Mouse (Mus musculus) MEL (cell line): ENCODE data around the gene Gm20390. TPM values are rescaled to one million over a fixed set of nuclear protein-coding genes. Genes with fewer than 3 reads are reported as not detected.
A peak's percentile ranks its signal among the peaks of the same experiment; 100 is the strongest.

Experiments
- DNase-seq: peaks from one replicate; pipeline ENCODE4 v3.0.0; 2011; ENCODE audit warnings: low read depth, low spot score
- H3K27ac ChIP-seq: 2 replicates; pipeline ENCODE4 v1.5.1; 2012; ENCODE audit warnings: low read depth, mild to moderate bottlenecking, control low read depth, low read length, moderate library complexity; ENCODE audit not compliant: control insufficient read depth
- H3K27me3 ChIP-seq, 2 experiments: fragments of 150-350 bp in 1 of 2; sonication (generic) in 1 of 2; 2 replicates each; pipeline ENCODE4 v1.6.1; 2012; ENCODE audit warnings: low read length in 2 of 2, mild to moderate bottlenecking in 2 of 2, improper control_type of control experiment in 1 of 2, moderate library complexity in 1 of 2; ENCODE audit not compliant: insufficient read depth in 2 of 2, control insufficient read depth in 1 of 2
- H3K36me3 ChIP-seq, 2 experiments: 2 replicates each; pipeline ENCODE4 v1.6.1; 2012 to 2014; ENCODE audit warnings: low read length in 2 of 2, improper control_type of control experiment in 1 of 2, inconsistent platforms in 1 of 2, mild to moderate bottlenecking in 1 of 2; ENCODE audit not compliant: insufficient read depth in 2 of 2, control insufficient read depth in 1 of 2
- H3K4me1 ChIP-seq, 2 experiments: fragments of 150-350 bp in 1 of 2; sonication (generic) in 1 of 2; 2 replicates each; pipeline ENCODE4 v1.6.1; 2012; ENCODE audit warnings: low read length in 2 of 2, improper control_type of control experiment in 1 of 2, mild to moderate bottlenecking in 1 of 2; ENCODE audit not compliant: insufficient read depth in 2 of 2, control insufficient read depth in 1 of 2
- H3K4me3 ChIP-seq, 2 experiments: fragments of 150-350 bp in 1 of 2; sonication (generic) in 1 of 2; 2 replicates each; pipeline ENCODE4 v1.5.1; 2012; ENCODE audit warnings: low read depth in 2 of 2, low read length in 2 of 2, mild to moderate bottlenecking in 2 of 2, moderate library complexity in 2 of 2, control low read depth in 1 of 2, improper control_type of control experiment in 1 of 2; ENCODE audit not compliant: control insufficient read depth in 1 of 2, insufficient read depth in 1 of 2
- H3K79me2 ChIP-seq: 2 replicates; pipeline ENCODE4 v1.6.1; 2012; ENCODE audit warnings: mild to moderate bottlenecking, low read length, moderate library complexity; ENCODE audit not compliant: control insufficient read depth, poor library complexity, insufficient read depth
- H3K9ac ChIP-seq: 2 replicates; pipeline ENCODE4 v1.6.1; 2012; ENCODE audit warnings: low read depth, mild to moderate bottlenecking, control low read depth, low read length, moderate library complexity; ENCODE audit not compliant: control insufficient read depth, poor library complexity, severe bottlenecking
- H3K9me3 ChIP-seq: fragments of 150-350 bp; sonication (generic); replicated peaks from 2 replicates; pipeline ENCODE4 v1.6.1; 2012; ENCODE audit warnings: mild to moderate bottlenecking, low read length, improper control_type of control experiment, moderate library complexity; ENCODE audit not compliant: insufficient read depth
- CHD1 ChIP-seq: IDR thresholded peaks from 2 replicates; pipeline ENCODE4 v1.6.1; 2012; ENCODE audit warnings: low read depth, mild to moderate bottlenecking, inconsistent platforms, low read length, improper control_type of control experiment
- CHD2 ChIP-seq: IDR thresholded peaks from 2 replicates; pipeline ENCODE4 v1.6.1; 2011; ENCODE audit warnings: low read length, improper control_type of control experiment
- ELF1 ChIP-seq: IDR thresholded peaks from 2 replicates; pipeline ENCODE4 v1.6.1; 2014; ENCODE audit warnings: low read depth, mild to moderate bottlenecking, inconsistent platforms, low read length, improper control_type of control experiment, moderate library complexity
- EP300 ChIP-seq, 2 experiments: IDR thresholded peaks; 2 replicates each; pipeline ENCODE4 v1.6.1; 2011; ENCODE audit warnings: improper control_type of control experiment in 2 of 2, low read length in 2 of 2, low read depth in 1 of 2, mild to moderate bottlenecking in 1 of 2
- ETS1 ChIP-seq: IDR thresholded peaks from 2 replicates; pipeline ENCODE4 v1.6.1; 2012; ENCODE audit warnings: low read depth, mild to moderate bottlenecking, inconsistent platforms, low read length, improper control_type of control experiment, moderate library complexity
- KAT2A ChIP-seq: conservative IDR thresholded peaks from 2 replicates; pipeline ENCODE4 v1.6.1; 2012; ENCODE audit warnings: low read depth, low read length, improper control_type of control experiment, inconsistent platforms
- MAFK ChIP-seq: IDR thresholded peaks from 2 replicates; pipeline ENCODE4 v1.6.1; 2011; ENCODE audit warnings: low read depth, mild to moderate bottlenecking, low read length, improper control_type of control experiment, borderline replicate concordance
- MXI1 ChIP-seq: IDR thresholded peaks from 2 replicates; pipeline ENCODE4 v1.6.1; 2011; ENCODE audit warnings: mild to moderate bottlenecking, low read depth, low read length, improper control_type of control experiment
- MYB ChIP-seq: IDR thresholded peaks from 2 replicates; pipeline ENCODE4 v1.6.1; 2011; ENCODE audit warnings: mild to moderate bottlenecking, low read depth, low read length, improper control_type of control experiment
- MYC ChIP-seq: IDR thresholded peaks from 2 replicates; pipeline ENCODE4 v1.6.1; 2011; ENCODE audit warnings: low read depth, mild to moderate bottlenecking, low read length, improper control_type of control experiment, moderate library complexity
- NRF1 ChIP-seq: IDR thresholded peaks from 2 replicates; pipeline ENCODE4 v1.6.1; 2014; ENCODE audit warnings: low read depth, mild to moderate bottlenecking, inconsistent platforms, low read length, improper control_type of control experiment, moderate library complexity; ENCODE audit not compliant: poor library complexity, insufficient read depth, severe bottlenecking
- POLR2A ChIP-seq, 2 experiments: IDR thresholded peaks; 2 replicates each; pipeline ENCODE4 v1.6.1; 2011 to 2012; ENCODE audit warnings: low read length in 2 of 2, mild to moderate bottlenecking in 2 of 2, control low read depth in 1 of 2, improper control_type of control experiment in 1 of 2, low read depth in 1 of 2, moderate library complexity in 1 of 2; ENCODE audit not compliant: control insufficient read depth in 1 of 2, insufficient read depth in 1 of 2, poor library complexity in 1 of 2
- POLR2AphosphoS5 ChIP-seq: IDR thresholded peaks from 2 replicates; pipeline ENCODE4 v1.6.1; 2012; ENCODE audit warnings: low read depth, borderline replicate concordance, mild to moderate bottlenecking, inconsistent platforms, low read length, moderate library complexity, mixed read lengths
- SIN3A ChIP-seq: IDR thresholded peaks from 2 replicates; pipeline ENCODE4 v1.6.1; 2012; ENCODE audit warnings: low read length, improper control_type of control experiment, inconsistent platforms
- SMC3 ChIP-seq: IDR thresholded peaks from 2 replicates; pipeline ENCODE4 v1.6.1; 2011; ENCODE audit warnings: low read depth, low read length, improper control_type of control experiment
- TBP ChIP-seq: IDR thresholded peaks from 2 replicates; pipeline ENCODE4 v1.8.0; 2011; ENCODE audit warnings: low read depth, low read length, improper control_type of control experiment
- TCF12 ChIP-seq: IDR thresholded peaks from 2 replicates; pipeline ENCODE4 v1.6.1; 2014; ENCODE audit warnings: low read depth, mild to moderate bottlenecking, inconsistent platforms, low read length, improper control_type of control experiment, moderate library complexity
- USF2 ChIP-seq, 2 experiments: IDR thresholded peaks; 2 replicates each; pipeline ENCODE4 v1.6.1; 2011 to 2012; ENCODE audit warnings: improper control_type of control experiment in 2 of 2, low read length in 2 of 2, borderline replicate concordance in 1 of 2, inconsistent platforms in 1 of 2, low read depth in 1 of 2, mild to moderate bottlenecking in 1 of 2; ENCODE audit not compliant: insufficient read depth in 1 of 2
- ZC3H11A ChIP-seq: IDR thresholded peaks from 2 replicates; pipeline ENCODE4 v1.6.1; 2012; ENCODE audit warnings: low read depth, mild to moderate bottlenecking, inconsistent platforms, low read length, improper control_type of control experiment
- ZKSCAN1 ChIP-seq: IDR thresholded peaks from 2 replicates; pipeline ENCODE4 v1.6.1; 2012; ENCODE audit warnings: low read depth, mild to moderate bottlenecking, inconsistent platforms, low read length, improper control_type of control experiment, moderate library complexity
- ZNF384 ChIP-seq: IDR thresholded peaks from 2 replicates; pipeline ENCODE4 v1.6.1; 2012; ENCODE audit warnings: low read depth, mild to moderate bottlenecking, inconsistent platforms, low read length, improper control_type of control experiment
- polyA plus RNA-seq, 2 experiments: library from polyadenylated mRNA; stranded (reverse) in 1 of 2; unstranded in 1 of 2; fragments of >175 nt in 1 of 2; fragments of >200 nt in 1 of 2; gene quantifications; 2 replicates each; pipeline versions ENCODE4 v1.2.1 to v1.2.4; 2012; ENCODE audit warnings: low replicate concordance in 2 of 2, low read depth in 1 of 2; ENCODE audit not compliant: insufficient read length in 2 of 2, insufficient read depth in 1 of 2, missing spikeins in 1 of 2
- total RNA-seq: library from RNA; depleted of rRNA; stranded (reverse); fragments of 300-350 nt; gene quantifications from 2 replicates; pipeline ENCODE4 v1.2.3, GENCODE M21; 2012

Gene Gm20390
- total and polyA plus RNA-seq, 3 experiments = 673 to 760 TPM; not detected in 1

DNA sequence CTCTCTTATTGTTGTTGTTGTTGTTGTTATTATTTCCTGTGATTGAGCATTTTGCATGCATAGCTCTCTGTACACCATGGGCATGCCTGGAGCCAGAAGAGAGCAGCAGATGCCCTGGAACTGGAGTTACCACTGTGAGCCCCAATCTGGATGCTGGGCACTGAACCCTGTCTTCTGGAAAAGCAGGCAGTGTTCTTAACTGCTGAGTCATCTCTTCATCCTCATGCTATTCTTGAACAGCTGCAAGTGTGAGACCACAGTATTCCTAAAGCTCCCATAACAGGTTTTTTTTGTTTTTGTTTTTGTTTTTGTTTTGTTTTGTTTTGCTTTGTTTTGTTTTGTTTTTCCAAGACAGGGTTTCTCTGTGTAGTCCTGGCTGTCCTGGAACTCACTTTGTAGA, 18.2 kb upstream of the Gm20390 start:
- H3K9me3 ChIP-seq = no peaks in the 10 kb centered on the region
- no peak for DNase-seq
- TF ChIP-seq TBP = no peak
- TF ChIP-seq MAFK = 0 out of 2 replicates have a peak, but pooled peaks have one; percentile 18
- TF ChIP-seq, all 39 proteins: peak for 1

DNA sequence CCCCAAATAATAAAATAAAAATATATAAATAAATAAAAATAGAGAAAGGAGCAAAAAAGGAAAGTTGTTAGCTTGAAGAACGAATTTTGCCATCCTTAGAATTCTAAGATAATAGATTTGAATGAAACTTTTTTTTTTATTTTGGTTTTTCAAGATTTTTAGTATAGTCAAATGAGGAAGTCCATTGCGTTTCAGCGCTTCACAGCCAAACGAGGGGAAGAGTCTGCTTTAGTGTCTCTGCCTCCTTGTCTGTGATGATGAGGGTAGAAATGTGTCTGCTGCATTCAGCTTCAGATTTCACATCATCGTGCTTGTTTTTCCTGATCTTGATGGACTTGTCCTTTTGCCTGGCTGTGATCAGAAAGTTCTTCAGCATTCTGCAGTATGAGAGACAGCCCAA, 17.2 kb upstream of the Gm20390 start:
- no peaks in the 10 kb centered on the region for H3K79me2 ChIP-seq
- peaks cover 8 to 27% of the 10 kb centered on the region in 2 experiments for H3K4me1 ChIP-seq
- H3K4me3 ChIP-seq = peak overlapping the region; percentile 21 to 22; a peak in 1 of 4 replicates
- peak; percentile 68 for DNase-seq
- no peak overlapping the region for H3K27ac ChIP-seq
- peaks cover 0 to 14% of the 10 kb centered on the region in 2 experiments; a peak in 2 of 4 replicates for H3K36me3 ChIP-seq
- no peaks in the 10 kb centered on the region for H3K27me3 ChIP-seq
- TF ChIP-seq MYB (no peak), ZKSCAN1 (0 out of 2 replicates have a peak, but pooled peaks have one; percentile 40), NRF1 (no peak), TCF12 (no peak), SMC3 (no peak), ELF1 (peak; percentile 32; the same call in 1 of the 2 replicates), ZC3H11A (no peak), KAT2A (no peak), EP300 (IDR thresholded peaks at IDR 0.05; ENCODE audit: low read depth in 1 of 2, low read length in 2 of 2) (peak in 1 of 2 experiments; percentile 61; a peak in 2 of 4 replicates), USF2 (IDR thresholded peaks at IDR 0.05; ENCODE audit: borderline replicate concordance in 1 of 2, insufficient read depth in 1 of 2, low read depth in 1 of 2, low read length in 2 of 2) (no peak), SIN3A (no peak), ZNF384 (peak; percentile 75), POLR2A (IDR thresholded peaks at IDR 0.05; ENCODE audit: control insufficient read depth in 1 of 2, insufficient read depth in 1 of 2, low read depth in 1 of 2, low read length in 2 of 2, poor library complexity in 1 of 2) (no peak), MYC (no peak), POLR2AphosphoS5 (no peak), MXI1 (no peak), ETS1 (no peak), CHD1 (no peak), CHD2 (no peak)
- TF ChIP-seq, all 39 proteins: peak for 4
- H3K9me3 ChIP-seq = no peaks in the 10 kb centered on the region
- peak overlapping the region; percentile 38; the same call in 1 of the 2 replicates for H3K9ac ChIP-seq

More for the DNA sequence above, 18.2 kb upstream of the Gm20390 start:
- Histone ChIP-seq H3K36me3 (peaks cover 0 to 14% of the 10 kb centered on the region in 2 experiments; a peak in 2 of 4 replicates), H3K27me3 (no peaks in the 10 kb centered on the region), H3K4me3 (no peak overlapping the region), H3K27ac (no peak overlapping the region), H3K4me1 (peaks cover 8 to 27% of the 10 kb centered on the region in 2 experiments), H3K9ac (no peak overlapping the region), H3K79me2 (no peaks in the 10 kb centered on the region)
